Mouse (Mus musculus): ENCODE measurements around the gene Strn.

DNA sequence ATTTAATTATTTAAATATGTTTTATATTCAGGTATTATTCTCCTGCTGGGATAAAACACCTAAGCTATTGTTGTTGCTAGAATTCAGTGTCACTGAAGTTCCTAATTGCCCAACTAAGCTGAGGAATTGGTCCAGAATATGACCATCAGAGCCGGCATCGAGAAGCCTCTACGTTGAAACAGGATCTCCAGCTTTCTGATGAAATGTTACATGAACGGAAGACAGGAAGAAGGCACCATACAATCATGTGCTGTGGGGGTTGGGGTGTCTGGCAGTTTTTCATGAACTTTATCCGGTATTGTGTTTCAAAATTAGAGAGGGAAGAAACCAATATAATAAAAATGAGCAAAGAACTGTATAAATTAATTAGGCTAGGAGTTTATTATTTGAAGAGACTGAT, 26.3 kb upstream of the Strn start:
- no peak for TF ChIP-seq CTCF (IDR thresholded peaks at IDR 0.05; ENCODE audit: low read depth)
- no peak for TF ChIP-seq EP300 (IDR thresholded peaks at IDR 0.05; ENCODE audit: low read depth)

Measured in liver, embryonic 14.5 days (tissue).